Mouse (Mus musculus) megakaryocyte, adult 5-6 weeks (primary cell): ENCODE data around the gene Klk6. TPM values are rescaled to one million over a fixed set of nuclear protein-coding genes. Genes with fewer than 3 reads are reported as not detected.
A peak's percentile ranks its signal among the peaks of the same experiment; 100 is the strongest.

Source experiments
- ATAC-seq: 2 replicates; pipeline ENCODE4 v1.8.0; 2016; ENCODE audit warnings: mild to moderate bottlenecking, inconsistent platforms; ENCODE audit not compliant: poor library complexity, severe bottlenecking
- total RNA-seq, 2 experiments: library from RNA; stranded (forward) in 1 of 2; stranded (reverse) in 1 of 2; fragments of 153-499, 151-499 nt in 1 of 2; fragments of 221-1000, 200-1000 nt in 1 of 2; gene quantifications; 2 replicates each; pipeline versions ENCODE4 v1.2.3 to v1.2.4; 2015 to 2017

The Klk6 gene
- total RNA-seq (2015) (not detected in 2 replicates), total RNA-seq (2017) (not detected in 2 replicates)

DNA sequence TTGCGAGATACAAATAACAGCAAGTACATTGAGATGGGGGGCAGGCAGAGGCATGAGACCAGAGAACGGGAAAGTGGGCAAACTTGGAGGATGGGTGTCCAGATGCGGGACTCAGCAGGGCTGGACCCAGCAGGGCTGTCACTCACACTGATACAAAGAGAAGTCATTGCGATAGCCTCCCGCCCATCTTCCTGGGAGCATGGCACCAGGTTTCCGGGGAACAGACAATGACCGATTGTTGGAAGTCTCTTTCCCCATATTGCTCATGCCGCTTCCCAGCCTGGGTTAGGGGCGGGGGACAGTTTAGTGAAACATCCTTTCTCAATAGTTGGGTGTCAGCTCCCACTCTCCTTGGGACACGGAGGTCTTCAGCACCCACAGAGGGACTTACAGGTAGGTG, at the start of gene Klk6:
Klk6 (plus strand) TSS at position 301 of the 400 bp plus-strand sequence.
- no peak for ATAC-seq

DNA sequence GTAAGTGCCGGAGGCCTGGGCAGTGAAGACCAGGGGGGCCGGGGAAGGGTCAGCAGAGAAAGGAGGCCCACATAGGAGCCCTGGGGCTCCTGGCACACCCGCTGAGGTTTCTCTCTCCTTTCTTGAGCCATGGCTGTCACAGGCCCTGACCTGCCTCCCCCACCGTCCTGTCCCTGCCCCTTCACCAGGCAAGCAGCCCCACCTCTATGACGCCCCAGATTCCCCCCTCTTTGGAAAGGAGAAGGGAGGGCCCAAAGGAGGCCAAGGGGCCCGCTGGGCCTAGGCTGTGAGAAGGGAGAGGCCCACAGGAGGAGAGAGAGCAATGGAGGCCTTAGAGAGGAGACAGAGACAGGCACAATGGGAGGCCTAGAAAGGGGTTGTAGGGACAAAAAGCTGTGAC, 49.5 kb upstream of the Klk6 start:
- no peak for ATAC-seq

DNA sequence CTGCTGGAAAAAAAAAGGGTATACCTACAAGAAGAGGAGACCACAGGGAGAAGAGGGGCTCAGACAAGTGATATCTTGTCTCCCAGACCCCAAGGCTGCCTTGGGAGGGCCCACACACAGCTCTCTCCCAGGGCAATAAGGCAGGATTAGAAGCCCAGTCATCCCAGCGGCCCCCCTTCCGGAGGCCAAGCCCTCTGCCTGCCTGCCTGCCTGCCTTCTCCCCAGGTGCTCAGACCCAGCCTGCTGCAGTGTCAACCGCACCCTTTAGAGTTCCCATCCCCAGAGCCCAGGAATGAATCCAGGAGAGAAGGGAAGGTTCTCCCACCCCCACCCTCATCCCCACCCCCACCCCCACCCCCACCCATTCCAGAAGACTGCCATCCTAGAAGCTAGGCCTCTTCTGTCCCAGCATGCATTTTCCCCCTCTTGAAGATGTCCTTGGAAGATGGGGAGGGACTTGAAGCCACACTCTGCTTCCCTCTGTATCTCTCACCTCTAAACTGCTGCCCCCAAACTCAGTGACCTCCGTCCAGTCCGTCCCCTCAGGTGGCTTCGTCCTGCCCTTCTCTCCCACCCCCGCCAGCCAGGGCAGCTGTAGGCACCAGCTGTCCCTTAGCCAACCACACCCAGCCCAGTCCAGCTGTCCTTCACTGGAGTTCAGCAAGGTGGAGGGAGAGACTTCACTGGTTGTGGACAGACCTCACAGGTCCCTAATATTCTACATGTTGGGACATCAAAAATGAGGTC, 48.8 kb upstream of the Klk6 start:
- ATAC-seq = no peak

DNA sequence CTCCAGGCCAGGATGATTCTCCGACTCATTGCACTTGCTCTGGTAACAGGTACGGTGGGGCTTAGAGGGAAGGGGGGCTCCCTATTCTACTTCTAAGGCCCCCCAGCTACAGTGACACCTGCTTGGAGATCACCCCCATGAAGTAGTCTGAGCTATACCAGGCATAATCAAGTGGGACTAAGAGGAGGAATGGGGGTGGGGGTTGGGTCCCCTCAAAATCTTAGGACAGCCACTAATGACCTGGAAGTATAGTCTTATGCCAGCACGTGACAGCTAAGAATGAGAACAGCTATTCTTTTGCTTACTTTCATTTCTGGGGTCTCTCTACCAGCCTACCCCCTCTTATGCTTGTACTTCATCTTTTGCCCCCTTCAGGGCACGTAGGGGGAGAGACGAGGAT, 47.8 kb upstream of the Klk6 start:
- no peak for ATAC-seq

DNA sequence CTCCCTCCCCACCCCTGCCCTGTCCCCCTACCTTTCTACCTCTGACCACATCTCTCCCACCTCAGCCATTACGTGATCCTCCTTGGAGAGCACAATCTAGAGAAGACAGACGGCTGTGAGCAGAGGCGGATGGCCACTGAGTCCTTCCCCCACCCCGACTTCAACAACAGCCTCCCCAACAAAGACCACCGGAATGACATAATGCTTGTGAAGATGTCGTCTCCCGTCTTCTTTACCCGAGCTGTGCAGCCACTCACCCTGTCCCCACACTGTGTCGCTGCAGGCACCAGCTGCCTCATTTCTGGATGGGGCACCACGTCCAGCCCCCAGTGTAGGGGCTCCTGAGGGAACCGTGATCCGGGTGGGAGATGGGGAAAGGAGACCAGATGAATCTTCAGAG, 46.9 kb upstream of the Klk6 start:
- no peak for ATAC-seq

DNA sequence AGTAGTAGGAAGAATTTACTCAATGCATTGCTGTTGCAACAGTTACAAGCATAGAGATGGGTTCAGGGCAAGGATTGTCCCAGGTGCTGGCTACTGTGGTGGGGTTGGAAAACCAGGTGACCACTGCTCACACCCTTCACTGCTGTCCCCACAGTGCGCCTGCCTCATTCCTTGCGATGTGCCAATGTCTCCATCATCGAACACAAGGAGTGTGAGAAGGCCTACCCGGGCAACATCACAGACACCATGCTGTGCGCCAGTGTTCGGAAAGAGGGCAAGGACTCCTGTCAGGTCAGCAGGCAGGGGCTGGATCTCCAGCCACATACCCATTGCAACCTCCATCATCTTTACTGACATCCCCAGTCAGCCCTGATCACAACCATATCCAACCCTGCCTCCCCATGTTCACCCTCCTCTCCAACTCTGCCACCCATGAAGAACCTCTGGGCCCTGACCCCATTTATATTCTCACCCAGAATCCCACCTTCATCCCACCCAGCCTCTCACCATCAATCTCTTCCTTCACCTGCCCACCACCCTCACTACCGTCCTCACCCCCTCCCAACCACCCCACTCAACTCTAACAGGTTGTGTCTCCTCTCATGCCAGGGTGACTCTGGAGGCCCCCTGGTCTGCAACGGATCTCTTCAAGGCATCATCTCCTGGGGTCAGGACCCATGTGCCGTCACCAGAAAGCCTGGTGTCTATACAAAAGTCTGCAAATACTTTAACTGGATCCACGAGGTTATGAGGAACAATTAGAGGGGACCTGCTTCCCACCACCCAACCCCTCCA, 45.9 kb upstream of the Klk6 start:
- no peak for ATAC-seq

DNA sequence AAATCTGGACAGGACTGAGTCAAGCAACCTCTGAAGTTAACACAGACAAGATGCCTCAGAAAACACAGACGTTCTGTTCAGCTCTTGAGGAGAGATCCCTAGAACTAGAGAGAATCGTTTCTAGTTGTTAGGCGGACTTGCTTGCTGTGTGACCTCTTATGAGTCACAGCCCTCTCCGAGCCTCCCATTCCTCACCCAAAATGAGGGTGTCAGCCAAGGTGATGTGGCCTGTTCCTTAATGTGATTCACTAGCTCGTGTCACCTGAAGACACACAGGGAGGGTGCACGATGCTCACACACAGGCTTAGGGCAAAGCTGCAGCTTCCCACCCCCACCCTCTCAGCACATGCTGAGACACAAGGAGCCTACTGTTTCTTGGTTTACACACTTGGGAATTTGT, 44.1 kb upstream of the Klk6 start:
- ATAC-seq = no peak

DNA sequence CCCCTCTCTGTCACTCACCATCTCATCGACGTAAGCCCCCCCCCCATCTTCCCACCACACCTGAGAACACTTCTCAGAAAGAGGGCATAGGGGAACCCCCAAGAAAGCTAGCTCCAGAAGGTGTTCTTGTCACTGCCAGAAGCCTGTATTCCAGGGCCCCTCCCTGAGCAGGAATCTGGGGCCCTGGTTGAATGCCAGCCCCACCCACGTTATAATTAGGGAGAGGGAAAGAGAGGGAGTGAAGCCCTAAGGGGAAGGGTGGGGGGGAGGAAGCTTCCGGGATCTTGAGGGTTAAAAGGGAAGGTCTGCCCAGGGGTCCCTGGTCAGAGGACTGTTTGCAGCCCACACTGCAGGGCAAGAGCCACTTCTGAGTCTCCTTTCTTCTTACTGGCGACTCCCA, 43.6 kb upstream of the Klk6 start, which contains the start of gene Klk10:
Klk10 (plus strand) TSS at position 290 of the 400 bp plus-strand sequence.
- no peak for ATAC-seq

DNA sequence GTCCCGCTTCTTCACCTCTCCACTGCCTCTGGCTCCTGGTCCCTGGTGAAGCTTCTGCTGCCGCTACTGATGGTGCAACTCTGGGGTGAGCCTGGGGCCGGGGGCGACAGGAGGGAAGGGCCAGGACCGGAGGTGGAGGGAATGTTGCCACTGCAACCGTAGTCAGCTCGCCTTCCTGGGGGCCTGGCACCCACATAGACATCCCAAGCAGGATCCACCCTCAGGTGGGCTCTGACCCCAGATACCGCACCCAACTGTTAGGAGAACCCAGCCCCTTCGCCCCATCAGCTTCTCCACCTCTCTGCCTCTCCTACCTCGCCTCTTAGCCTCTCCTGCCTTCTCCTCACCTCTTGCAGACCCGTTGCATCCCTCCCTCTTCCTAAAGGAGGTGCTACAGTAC, 42.8 kb upstream of the Klk6 start:
- ATAC-seq = no peak

DNA sequence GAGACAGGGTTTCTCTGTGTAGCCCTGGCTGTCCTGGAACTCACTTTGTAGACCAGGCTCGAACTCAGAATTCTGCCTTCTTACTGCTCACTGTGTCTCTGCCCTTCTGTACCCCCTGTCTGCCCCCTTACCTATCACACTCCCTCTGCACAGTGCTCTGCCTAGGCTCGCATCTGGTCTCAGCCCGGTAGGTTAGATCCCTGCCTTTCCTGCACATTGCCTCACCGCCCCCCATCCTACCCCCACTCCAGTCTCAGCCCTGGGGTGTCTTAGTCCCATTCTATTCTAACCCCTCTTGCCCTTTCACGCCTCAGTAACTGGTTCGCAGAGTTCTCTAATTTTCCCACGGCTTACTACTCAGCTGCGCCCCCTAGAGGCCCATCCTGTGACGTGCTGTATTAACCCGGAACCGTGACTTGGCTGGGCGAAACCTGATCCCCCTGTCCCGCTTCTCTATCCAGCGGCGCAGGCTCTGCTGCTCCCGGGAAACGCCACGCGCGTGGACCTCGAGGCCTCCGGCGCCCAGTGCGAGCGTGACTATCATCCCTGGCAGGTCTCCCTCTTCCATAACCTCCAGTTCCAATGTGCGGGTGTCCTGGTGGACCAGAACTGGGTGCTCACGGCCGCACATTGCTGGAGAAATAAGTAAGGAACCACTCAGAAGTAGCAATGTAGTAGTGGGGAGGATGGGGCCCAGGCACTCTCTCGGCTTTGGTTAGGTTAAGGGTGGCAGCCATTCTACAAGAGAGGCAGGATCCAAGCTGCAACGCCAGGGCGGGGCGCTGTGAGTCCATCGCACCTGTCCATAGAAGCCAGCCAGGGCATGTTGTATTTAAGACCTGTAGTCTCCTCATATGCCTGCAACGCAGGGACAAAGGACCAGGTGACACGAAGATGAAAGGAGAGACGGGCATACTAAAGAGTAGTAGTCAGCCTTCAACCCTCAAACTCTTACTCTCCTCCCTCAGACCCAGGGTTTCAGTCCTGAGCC, 41.7 kb upstream of the Klk6 start:
- ATAC-seq = peak; percentile 96

DNA sequence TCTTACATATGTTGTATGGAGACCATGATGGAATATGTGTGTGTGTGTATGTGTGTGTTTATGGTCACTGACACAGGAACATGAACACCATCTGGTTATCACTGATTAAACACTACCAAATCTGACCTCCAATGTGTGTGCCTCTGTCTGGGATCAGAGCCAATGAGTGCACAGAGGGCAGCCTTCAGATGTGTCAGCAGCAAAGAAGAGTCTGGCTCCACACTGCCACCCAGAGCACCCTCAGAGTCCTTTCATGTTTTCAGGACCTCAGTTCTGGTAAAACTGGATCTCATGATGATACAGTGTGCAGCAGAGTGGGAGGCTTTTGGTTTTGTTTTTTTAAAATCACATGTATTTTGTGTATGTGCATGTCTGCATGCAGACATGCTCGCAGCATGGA, 39.0 kb upstream of the Klk6 start:
- ATAC-seq = no peak

DNA sequence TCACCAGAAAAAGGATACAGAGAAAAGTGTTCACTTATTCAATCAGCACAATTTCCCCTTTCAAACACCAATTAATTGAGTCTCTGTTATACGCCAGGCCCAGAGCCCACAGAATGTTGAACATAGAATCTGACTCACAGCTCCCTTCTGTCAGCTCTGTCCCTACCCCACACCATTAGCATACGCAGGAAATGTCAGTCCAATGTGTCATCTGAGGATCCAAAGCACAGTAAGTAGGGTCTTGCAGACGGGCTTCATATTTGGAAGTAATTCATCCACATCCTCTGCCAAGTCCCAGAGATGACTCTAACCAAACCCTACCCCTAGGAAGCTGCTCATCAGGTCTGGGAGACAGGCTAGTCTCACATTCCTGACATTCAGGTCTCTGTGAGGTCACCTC, 36.2 kb upstream of the Klk6 start:
- ATAC-seq = no peak

DNA sequence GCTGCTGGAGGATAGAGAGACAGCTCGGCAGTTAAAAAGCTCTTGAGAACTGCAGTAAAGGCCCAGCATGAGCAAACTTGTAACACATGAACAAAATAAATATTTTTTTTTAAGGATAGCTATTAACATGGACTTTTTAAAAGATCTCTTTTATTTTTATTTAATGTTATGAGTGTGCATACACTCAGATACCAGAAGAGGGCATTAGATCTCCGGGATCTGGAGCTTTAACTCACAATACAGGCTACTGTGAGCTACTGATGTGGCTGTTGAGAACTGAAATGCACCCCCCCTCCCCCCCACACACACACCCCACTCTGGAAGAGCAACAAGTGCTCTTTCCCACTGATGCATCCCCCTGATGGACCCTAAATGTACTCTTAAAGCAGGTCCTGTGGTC, 35.0 kb upstream of the Klk6 start:
- no peak for ATAC-seq

DNA sequence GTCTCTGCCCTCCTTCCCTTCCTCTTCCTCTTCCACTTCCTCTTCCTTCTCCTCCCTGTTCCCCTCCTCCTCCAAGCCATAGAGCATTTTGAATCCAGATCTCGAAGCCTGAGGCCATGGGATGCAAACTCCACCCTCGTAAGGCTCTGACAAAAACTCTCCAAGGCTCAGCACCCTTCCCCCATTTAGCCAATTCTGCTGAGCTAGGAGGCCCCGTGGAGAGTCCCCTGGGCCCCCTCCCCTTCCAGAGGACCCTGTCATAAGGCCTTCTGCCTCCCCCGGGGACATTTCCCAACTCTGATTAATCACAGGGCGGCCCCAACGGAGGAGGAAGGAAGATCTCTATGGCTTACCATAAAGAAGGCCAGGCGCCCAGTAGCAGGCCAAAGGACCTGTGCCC, 32.7 kb upstream of the Klk6 start, which contains the start of gene Klk9:
Klk9 (plus strand) TSS at position 301 of the 400 bp plus-strand sequence.
- ATAC-seq = no peak

DNA sequence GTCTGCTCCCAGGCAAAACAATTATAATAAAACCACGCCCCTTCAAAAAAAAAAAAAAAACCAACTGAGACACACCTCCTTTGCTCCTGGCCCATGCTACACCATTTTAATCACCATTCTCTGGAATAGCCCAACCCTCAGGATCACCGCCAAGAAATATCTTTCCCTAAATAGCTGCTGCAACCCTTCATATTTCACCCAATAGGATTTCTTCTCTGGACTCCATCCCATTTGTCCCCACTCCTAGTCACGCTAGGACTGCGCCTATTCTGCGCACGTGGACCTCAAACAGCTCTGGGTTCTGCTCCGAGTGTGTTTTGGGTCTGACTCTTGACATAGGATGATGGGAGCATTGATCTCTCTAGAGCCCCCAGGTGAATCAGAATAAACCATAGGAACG, 27.9 kb upstream of the Klk6 start:
- no peak for ATAC-seq

DNA sequence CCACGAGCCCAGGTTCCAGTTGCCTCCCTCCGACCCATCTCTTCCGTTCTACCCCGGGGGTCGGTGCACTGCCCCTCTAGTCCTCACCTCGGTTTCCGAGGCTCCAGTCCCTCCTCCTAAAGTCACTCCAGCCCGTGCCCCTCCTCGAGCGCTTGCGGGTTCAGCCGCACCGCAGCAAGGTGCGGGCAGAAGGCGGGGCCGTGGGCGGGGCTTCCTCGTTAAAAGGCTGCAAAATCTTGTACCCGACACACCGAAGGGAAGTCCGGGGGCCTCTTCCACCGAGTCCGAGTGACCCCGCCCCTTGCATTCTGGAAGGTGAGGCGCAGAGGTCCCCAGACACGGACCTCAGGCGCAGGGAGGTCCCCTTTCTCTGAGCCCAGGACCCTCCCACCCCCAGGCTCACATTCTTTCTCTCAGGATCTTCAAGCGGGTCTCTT, 26.9 kb upstream of the Klk6 start, which contains the start of gene Klk8:
Klk8 (plus strand) TSS at position 245 of the 437 bp plus-strand sequence.
- ATAC-seq = peak; percentile 47; the same call in 1 of the 2 replicates

DNA sequence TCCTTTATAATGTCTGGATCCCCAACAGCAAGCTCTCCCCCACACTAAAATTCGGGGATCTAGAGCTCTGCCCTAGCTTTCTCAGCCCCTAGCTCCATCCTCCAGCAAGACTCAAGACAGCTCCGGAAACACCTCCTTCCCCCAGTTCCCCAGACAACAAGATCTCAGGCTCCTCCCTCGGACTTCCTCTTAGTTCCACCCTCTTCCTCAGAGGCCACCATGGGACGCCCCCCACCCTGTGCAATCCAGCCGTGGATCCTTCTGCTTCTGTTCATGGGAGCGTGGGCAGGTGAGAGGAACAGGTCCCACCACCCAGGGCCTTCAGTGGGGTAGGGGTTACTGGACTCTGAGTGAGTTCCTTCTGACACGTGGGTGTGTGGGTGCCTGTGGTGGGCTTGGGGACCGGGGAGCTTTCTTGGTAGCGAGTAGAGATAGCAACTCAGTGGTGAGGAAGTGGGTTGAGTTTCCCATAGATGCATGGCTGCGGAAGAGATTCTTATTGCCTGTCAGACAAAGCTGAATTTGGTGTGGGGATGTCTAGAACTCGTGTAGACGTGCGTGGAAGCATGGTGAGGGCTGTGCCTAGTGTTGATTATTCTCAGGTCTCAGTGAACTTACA, 26.3 kb upstream of the Klk6 start:
- ATAC-seq = peak; percentile 70

DNA sequence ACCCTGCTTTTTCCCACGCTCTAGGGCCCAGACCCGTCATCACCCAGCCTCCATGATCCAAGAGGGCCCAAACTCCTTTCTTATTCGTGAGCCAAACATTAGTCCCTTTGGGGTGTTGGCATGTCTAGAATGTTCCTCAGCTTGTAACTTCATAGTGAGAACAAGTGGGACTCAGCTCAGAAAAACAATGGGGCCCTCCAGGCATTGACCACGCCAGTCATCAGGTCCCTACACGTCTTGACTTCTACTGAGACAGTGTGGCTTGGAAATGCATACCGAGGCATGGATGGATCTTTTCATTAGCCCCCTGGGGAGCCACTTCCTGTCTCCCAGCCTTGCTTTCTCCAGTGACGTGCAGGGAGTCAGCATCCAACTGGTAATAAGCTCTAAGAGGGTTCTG, 24.4 kb upstream of the Klk6 start:
- no peak for ATAC-seq

DNA sequence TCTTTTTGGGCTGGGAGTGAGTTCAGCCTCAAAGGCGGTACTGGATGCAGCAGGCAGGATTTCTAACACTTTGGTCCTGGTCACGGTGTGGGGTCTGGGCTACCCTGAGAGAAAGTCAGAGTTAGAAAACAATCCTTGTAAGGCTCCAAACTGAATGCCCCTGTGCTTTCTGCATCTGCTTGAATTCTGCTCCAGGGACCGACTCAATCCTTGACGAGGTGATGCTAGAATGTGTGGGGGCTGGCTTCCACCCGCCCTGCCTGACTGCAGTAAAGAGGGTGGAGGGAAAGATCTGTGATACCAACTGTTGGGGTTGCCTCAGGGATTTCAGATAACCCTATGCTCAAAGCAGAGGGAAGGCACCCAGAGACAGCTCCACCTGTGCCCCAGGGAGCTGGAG, 13.3 kb upstream of the Klk6 start, which contains the start of gene Klk7:
Klk7 (plus strand) TSS at position 301 of the 400 bp plus-strand sequence.
- ATAC-seq = no peak

DNA sequence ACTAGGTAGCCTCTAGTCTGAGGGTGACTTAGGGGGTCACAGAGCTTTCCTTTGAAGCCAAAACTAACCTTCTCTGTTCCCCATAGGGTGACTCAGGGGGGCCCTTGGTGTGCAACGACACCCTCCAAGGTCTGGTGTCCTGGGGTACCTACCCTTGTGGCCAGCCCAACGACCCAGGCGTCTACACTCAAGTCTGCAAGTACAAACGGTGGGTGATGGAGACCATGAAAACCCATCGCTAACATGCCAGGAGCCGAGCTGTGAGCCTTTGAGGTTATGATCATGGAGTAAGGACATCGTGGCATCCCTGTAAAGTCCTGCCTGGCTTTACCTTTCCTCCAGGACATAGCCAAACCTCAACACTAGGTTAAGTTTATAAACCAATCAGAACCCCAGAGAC, 9.1 kb upstream of the Klk6 start:
- ATAC-seq = no peak
